In the genomic region with DNA sequence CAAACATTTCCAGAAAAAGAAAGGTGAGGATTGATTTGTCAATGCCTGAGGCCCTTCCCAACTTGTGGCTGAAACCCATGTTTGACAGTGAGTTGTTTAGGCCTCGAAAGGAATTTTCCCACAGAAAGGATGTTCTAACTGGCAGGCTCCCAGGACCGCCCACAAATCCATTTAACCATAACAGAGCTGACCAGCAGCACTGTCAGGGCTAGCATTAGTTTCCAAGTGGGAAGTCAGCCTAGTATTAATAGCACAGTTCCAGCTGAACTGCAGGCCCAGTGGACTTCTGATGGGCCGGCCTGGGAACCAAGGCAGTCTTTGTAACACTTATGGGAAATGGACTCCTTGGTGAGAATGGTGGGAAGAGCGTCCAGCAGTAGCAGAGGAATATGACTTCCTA, we compare ENCODE assay signal across 11 mouse cellular contexts.
DNase-seq lines count a peak whose midpoint lies in the region; ATAC-seq lines count a peak whose summit lies in the region.
"Had no signal": no experiment of that assay in that cellular context is flagged by ENCODE, and none has a peak within 500 bp of the region (broad histone marks: within the 10 kb centered on the region; RNA-seq: fewer than 3 reads in every experiment).

No protein-coding gene starts in this region.

- no peaks in the 10 kb centered on the region for H3K4me1 ChIP-seq in embryonic facial prominence, embryonic 14.5 days (ENCODE audit: control insufficient read depth, insufficient read depth, low read length)
- H3K4me1 ChIP-seq in embryonic facial prominence, embryonic 10.5 days: no peaks in the 10 kb centered on the region
- H3K4me1 ChIP-seq in stomach, embryonic 15.5 days: no peaks in the 10 kb centered on the region

- no peak overlapping the region for H3K27ac ChIP-seq in embryonic facial prominence, embryonic 14.5 days (replicated peaks; ENCODE audit: low read depth, low read length)
- H3K27ac ChIP-seq in embryonic facial prominence, embryonic 10.5 days (replicated peaks): no peak overlapping the region
- H3K27ac ChIP-seq in stomach, embryonic 15.5 days: peak overlapping the region; percentile 11; the same call in 1 of the 2 replicates

- no peak overlapping the region for H3K4me3 ChIP-seq in embryonic facial prominence, embryonic 14.5 days (ENCODE audit: low read depth, low read length)
- H3K4me3 ChIP-seq in embryonic facial prominence, embryonic 10.5 days: no peak overlapping the region
- H3K4me3 ChIP-seq in stomach, embryonic 15.5 days (replicated peaks): no peak overlapping the region
- H3K4me3 ChIP-seq: megakaryocyte, embryonic 14.5 days had no signal

- WGBS in embryonic facial prominence, embryonic 14.5 days: 66% methylated on average over 4 of the region's 4 CpGs
- 69% methylated on average over 4 of the region's 4 CpGs for WGBS in embryonic facial prominence, embryonic 10.5 days
- WGBS in stomach, embryonic 15.5 days: 50% methylated on average over 4 of the region's 4 CpGs

- H3K9me3 ChIP-seq in embryonic facial prominence, embryonic 14.5 days (ENCODE audit: control insufficient read depth, low read length): no peaks in the 10 kb centered on the region
- no peaks in the 10 kb centered on the region for H3K9me3 ChIP-seq in embryonic facial prominence, embryonic 10.5 days
- H3K9me3 ChIP-seq in stomach, embryonic 15.5 days: no peaks in the 10 kb centered on the region
- H3K9me3 ChIP-seq: megakaryocyte, embryonic 14.5 days had no signal

- ATAC-seq in embryonic facial prominence, embryonic 14.5 days (ENCODE audit: low read depth): no peak
- no peak for ATAC-seq in stomach, embryonic 15.5 days (ENCODE audit: insufficient read depth, low FRiP score, low read depth)
- ATAC-seq: activated CD4-positive, CD25-positive, alpha-beta regulatory T cell, adult 4 months; CD4-positive, CD25-positive, alpha-beta regulatory T cell, adult 4 months had no signal

- H3K27me3 ChIP-seq in embryonic facial prominence, embryonic 14.5 days (replicated peaks; ENCODE audit: control insufficient read depth, insufficient read depth, low read length): peaks cover 2% of the 10 kb centered on the region; the same call in 1 of the 2 replicates
- peaks cover 54% of the 10 kb centered on the region for H3K27me3 ChIP-seq in embryonic facial prominence, embryonic 10.5 days (replicated peaks; ENCODE audit: low read depth, poor library complexity, severe bottlenecking)
- no peaks in the 10 kb centered on the region for H3K27me3 ChIP-seq in stomach, embryonic 15.5 days (replicated peaks)
- H3K27me3 ChIP-seq: megakaryocyte, embryonic 14.5 days had no signal

- no peaks in the 10 kb centered on the region for H3K36me3 ChIP-seq in embryonic facial prominence, embryonic 14.5 days (ENCODE audit: control insufficient read depth, insufficient read depth, low read length)
- H3K36me3 ChIP-seq in embryonic facial prominence, embryonic 10.5 days (replicated peaks): no peaks in the 10 kb centered on the region
- H3K36me3 ChIP-seq in stomach, embryonic 15.5 days: no peaks in the 10 kb centered on the region

- H3K9ac ChIP-seq in embryonic facial prominence, embryonic 14.5 days (ENCODE audit: low read depth, low read length): no peak overlapping the region
- no peak overlapping the region for H3K9ac ChIP-seq in stomach, embryonic 15.5 days

- DNase-seq in embryonic facial prominence, embryonic 14.5 days (ENCODE audit: low spot score): peak; percentile 40
- DNase-seq in embryonic facial prominence, embryonic 10.5 days (ENCODE audit: low spot score): no peak
- DNase-seq in ovary, postnatal 36 days (ENCODE audit: low spot score): peak; percentile 10
- no peak for DNase-seq in ovary, postnatal 10 days (ENCODE audit: low spot score)
- peak; percentile 39 for DNase-seq in kidney, adult 9 months
- no peak for DNase-seq in c-Kit-positive CD71-positive TER-119-positive erythroid progenitor cells, embryonic 14.5 days (ENCODE audit: low spot score)
- DNase-seq in thymus, adult 18-20 months: no peak

- H3K4me2 ChIP-seq in embryonic facial prominence, embryonic 14.5 days (ENCODE audit: low read depth, low read length): no peak overlapping the region
- H3K4me2 ChIP-seq in stomach, embryonic 15.5 days: no peak overlapping the region

Comparison
In these comparisons a context has a peak if more than half of its experiments do, and no peak if none do; other contexts are left out.
1. DNase-seq: peak in embryonic facial prominence, embryonic 14.5 days (single experiment), ovary, postnatal 36 days (single experiment) and kidney, adult 9 months (single experiment); none in embryonic facial prominence, embryonic 10.5 days (single experiment), ovary, postnatal 10 days (single experiment), c-Kit-positive CD71-positive TER-119-positive erythroid progenitor cells, embryonic 14.5 days (single experiment) and thymus, adult 18-20 months (0 of 2).